Mouse (Mus musculus): ENCODE results near the gene Rhbdf1. TPM values are rescaled to one million over a fixed set of nuclear protein-coding genes. Genes with fewer than 3 reads are reported as not detected.

Gene Rhbdf1
- polyA plus RNA-seq, 1 experiment from 2014 or later: 39.5 TPM

GRCm38 (mm10) chr11:32190603-32191110 lies 31.4 kb downstream of the Rhbdf1 start:
- Histone ChIP-seq H3K36me3 (ENCODE audit: control insufficient read depth, insufficient read depth, low read length) (no peaks in the 10 kb centered on the region), H3K9me3 (ENCODE audit: control insufficient read depth, low read length) (no peaks in the 10 kb centered on the region), H3K4me2 (replicated peaks; ENCODE audit: low read depth, low read length) (no peak overlapping the region), H3K9ac (ENCODE audit: low read depth, low read length) (no peak overlapping the region), H3K4me1 (ENCODE audit: control insufficient read depth, insufficient read depth, low read length) (no peaks in the 10 kb centered on the region), H3K27me3 (ENCODE audit: control insufficient read depth, insufficient read depth, low read length) (no peaks in the 10 kb centered on the region), H3K27ac (ENCODE audit: low read depth, low read length) (no peak overlapping the region), H3K4me3 (ENCODE audit: low read length) (no peak overlapping the region)
- ATAC-seq (ENCODE audit: low FRiP score, low TSS enrichment): no peak
- 73% methylated on average over 13 of the region's 13 CpGs for WGBS

- no peak for ATAC-seq (ENCODE audit: low FRiP score, low TSS enrichment)
- no peaks in the 10 kb centered on the region for H3K27me3 ChIP-seq (ENCODE audit: control insufficient read depth, insufficient read depth, low read length)
- WGBS: 86% methylated on average over 9 of the region's 9 CpGs
- no peaks in the 10 kb centered on the region for H3K36me3 ChIP-seq (ENCODE audit: control insufficient read depth, insufficient read depth, low read length)
- H3K4me3 ChIP-seq (ENCODE audit: low read length): no peak overlapping the region
- no peak overlapping the region for H3K27ac ChIP-seq (ENCODE audit: low read depth, low read length)
- H3K4me1 ChIP-seq (ENCODE audit: control insufficient read depth, insufficient read depth, low read length): no peaks in the 10 kb centered on the region
- H3K4me2 ChIP-seq (replicated peaks; ENCODE audit: low read depth, low read length): no peak overlapping the region
- no peaks in the 10 kb centered on the region for H3K9me3 ChIP-seq (ENCODE audit: control insufficient read depth, low read length)
- H3K9ac ChIP-seq (ENCODE audit: low read depth, low read length): no peak overlapping the region
Measured at GRCm38 (mm10) chr11:32190119-32190518, 32.0 kb downstream of the Rhbdf1 start.

- H3K4me3 ChIP-seq (ENCODE audit: low read length): no peak overlapping the region
- no peak overlapping the region for H3K9ac ChIP-seq (ENCODE audit: low read depth, low read length)
- H3K9me3 ChIP-seq (ENCODE audit: control insufficient read depth, low read length): no peaks in the 10 kb centered on the region
- no peak overlapping the region for H3K27ac ChIP-seq (ENCODE audit: low read depth, low read length)
- no peaks in the 10 kb centered on the region for H3K4me1 ChIP-seq (ENCODE audit: control insufficient read depth, insufficient read depth, low read length)
- 72% methylated on average over 5 of the region's 5 CpGs for WGBS
- no peak for ATAC-seq (ENCODE audit: low FRiP score, low TSS enrichment)
- H3K36me3 ChIP-seq (ENCODE audit: control insufficient read depth, insufficient read depth, low read length): no peaks in the 10 kb centered on the region
- H3K27me3 ChIP-seq (ENCODE audit: control insufficient read depth, insufficient read depth, low read length): no peaks in the 10 kb centered on the region
- no peak overlapping the region for H3K4me2 ChIP-seq (replicated peaks; ENCODE audit: low read depth, low read length)
Measured at GRCm38 (mm10) chr11:32189434-32189833, 32.7 kb downstream of the Rhbdf1 start.

- Histone ChIP-seq H3K4me1 (ENCODE audit: control insufficient read depth, insufficient read depth, low read length) (no peaks in the 10 kb centered on the region), H3K27ac (ENCODE audit: low read depth, low read length) (no peak overlapping the region), H3K4me2 (replicated peaks; ENCODE audit: low read depth, low read length) (no peak overlapping the region), H3K4me3 (ENCODE audit: low read length) (no peak overlapping the region), H3K9ac (ENCODE audit: low read depth, low read length) (no peak overlapping the region), H3K27me3 (ENCODE audit: control insufficient read depth, insufficient read depth, low read length) (no peaks in the 10 kb centered on the region), H3K9me3 (ENCODE audit: control insufficient read depth, low read length) (no peaks in the 10 kb centered on the region), H3K36me3 (ENCODE audit: control insufficient read depth, insufficient read depth, low read length) (no peaks in the 10 kb centered on the region)
- ATAC-seq (ENCODE audit: low FRiP score, low TSS enrichment): no peak
- 83% methylated on average over 12 of the region's 12 CpGs for WGBS
Measured at GRCm38 (mm10) chr11:32188881-32189280, 33.2 kb downstream of the Rhbdf1 start.

DNA sequence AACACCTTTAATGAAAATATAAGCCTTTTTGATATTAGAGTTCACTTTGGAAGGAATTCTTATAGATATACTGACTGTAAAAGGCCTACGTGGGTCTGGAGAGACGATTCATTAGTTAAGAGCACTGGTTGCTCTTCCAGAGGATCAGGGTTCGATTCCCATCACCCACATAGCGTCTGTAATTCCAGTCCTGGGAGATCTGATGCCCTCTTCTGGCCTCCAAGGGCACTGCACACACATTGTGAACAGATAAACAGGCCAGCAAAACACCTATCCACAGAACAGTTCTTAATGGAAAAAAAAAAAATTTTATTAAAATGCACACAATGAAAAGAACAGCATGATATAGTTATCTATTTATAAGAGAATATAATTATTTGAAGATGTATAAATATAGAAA lies 34.8 kb downstream of the Rhbdf1 start:
- no peaks in the 10 kb centered on the region for H3K36me3 ChIP-seq (ENCODE audit: control insufficient read depth, insufficient read depth, low read length)
- H3K4me3 ChIP-seq (ENCODE audit: low read length): no peak overlapping the region
- H3K4me2 ChIP-seq (replicated peaks; ENCODE audit: low read depth, low read length): no peak overlapping the region
- ATAC-seq (ENCODE audit: low FRiP score, low TSS enrichment): no peak
- H3K9me3 ChIP-seq (ENCODE audit: control insufficient read depth, low read length): no peaks in the 10 kb centered on the region
- H3K27ac ChIP-seq (ENCODE audit: low read depth, low read length): no peak overlapping the region
- no peaks in the 10 kb centered on the region for H3K27me3 ChIP-seq (ENCODE audit: control insufficient read depth, insufficient read depth, low read length)
- H3K4me1 ChIP-seq (ENCODE audit: control insufficient read depth, insufficient read depth, low read length): no peaks in the 10 kb centered on the region
- WGBS: 90% methylated on average over 4 of the region's 4 CpGs
- H3K9ac ChIP-seq (ENCODE audit: low read depth, low read length): no peak overlapping the region

DNA sequence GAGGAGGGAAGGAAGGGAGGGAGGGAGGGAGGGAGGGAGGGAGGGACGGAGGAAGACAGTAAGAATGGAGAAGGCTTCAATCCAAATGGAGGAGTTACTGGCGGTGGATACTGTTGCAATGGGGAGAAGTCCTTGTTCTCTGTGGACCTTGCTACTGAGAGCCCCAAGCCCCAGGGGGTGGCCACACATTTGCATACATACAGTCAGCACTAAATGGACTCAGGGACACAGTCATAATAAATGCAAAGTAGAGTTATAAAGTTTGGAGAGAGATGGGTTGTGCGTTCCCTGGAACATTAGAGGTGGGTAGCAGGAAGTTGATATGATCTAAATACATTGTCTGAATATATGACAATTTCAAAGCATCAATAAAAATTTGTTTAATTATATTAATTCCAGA lies 36.1 kb downstream of the Rhbdf1 start:
- ATAC-seq (ENCODE audit: low FRiP score, low TSS enrichment): no peak
- Histone ChIP-seq H3K9me3 (ENCODE audit: control insufficient read depth, low read length) (no peaks in the 10 kb centered on the region), H3K36me3 (ENCODE audit: control insufficient read depth, insufficient read depth, low read length) (no peaks in the 10 kb centered on the region), H3K9ac (ENCODE audit: low read depth, low read length) (no peak overlapping the region), H3K27me3 (ENCODE audit: control insufficient read depth, insufficient read depth, low read length) (no peaks in the 10 kb centered on the region), H3K4me1 (ENCODE audit: control insufficient read depth, insufficient read depth, low read length) (no peaks in the 10 kb centered on the region), H3K27ac (ENCODE audit: low read depth, low read length) (no peak overlapping the region), H3K4me2 (replicated peaks; ENCODE audit: low read depth, low read length) (no peak overlapping the region), H3K4me3 (ENCODE audit: low read length) (no peak overlapping the region)
- 75% methylated on average over 3 of the region's 3 CpGs for WGBS

DNA sequence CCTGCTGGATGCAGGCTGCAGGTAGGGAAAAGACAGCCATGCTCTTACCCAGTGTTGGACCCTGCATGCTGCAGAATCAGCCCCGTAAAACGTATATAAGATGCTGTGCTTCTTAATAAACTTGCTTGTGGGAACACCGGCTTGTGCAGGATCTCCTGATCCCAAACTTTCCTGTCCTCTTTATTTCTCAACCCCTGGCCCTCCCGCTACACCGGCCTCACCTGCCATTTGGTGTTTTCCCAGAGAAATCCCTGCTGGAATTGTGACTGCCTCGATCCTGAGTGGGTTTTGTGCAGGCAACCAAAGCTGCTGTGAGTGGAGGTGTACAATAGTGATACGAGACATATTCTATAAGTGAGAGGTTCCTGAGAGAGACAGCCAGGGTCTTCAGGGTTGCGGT lies 37.6 kb downstream of the Rhbdf1 start:
- H3K9ac ChIP-seq (ENCODE audit: low read depth, low read length): no peak overlapping the region
- no peaks in the 10 kb centered on the region for H3K36me3 ChIP-seq (ENCODE audit: control insufficient read depth, insufficient read depth, low read length)
- ATAC-seq (ENCODE audit: low FRiP score, low TSS enrichment): no peak
- no peaks in the 10 kb centered on the region for H3K27me3 ChIP-seq (ENCODE audit: control insufficient read depth, insufficient read depth, low read length)
- H3K9me3 ChIP-seq (ENCODE audit: control insufficient read depth, low read length): no peaks in the 10 kb centered on the region
- no peak overlapping the region for H3K4me2 ChIP-seq (replicated peaks; ENCODE audit: low read depth, low read length)
- H3K4me3 ChIP-seq (ENCODE audit: low read length): no peak overlapping the region
- H3K27ac ChIP-seq (ENCODE audit: low read depth, low read length): no peak overlapping the region
- WGBS: 84% methylated on average over 8 of the region's 8 CpGs
- no peaks in the 10 kb centered on the region for H3K4me1 ChIP-seq (ENCODE audit: control insufficient read depth, insufficient read depth, low read length)

- H3K27ac ChIP-seq (ENCODE audit: low read depth, low read length): no peak overlapping the region
- no peaks in the 10 kb centered on the region for H3K36me3 ChIP-seq (ENCODE audit: control insufficient read depth, insufficient read depth, low read length)
- no peak overlapping the region for H3K4me2 ChIP-seq (replicated peaks; ENCODE audit: low read depth, low read length)
- no peaks in the 10 kb centered on the region for H3K4me1 ChIP-seq (ENCODE audit: control insufficient read depth, insufficient read depth, low read length)
- H3K4me3 ChIP-seq (ENCODE audit: low read length): no peak overlapping the region
- 46% methylated on average over 25 of the region's 25 CpGs for WGBS
- H3K9ac ChIP-seq (ENCODE audit: low read depth, low read length): no peak overlapping the region
- no peaks in the 10 kb centered on the region for H3K9me3 ChIP-seq (ENCODE audit: control insufficient read depth, low read length)
- no peaks in the 10 kb centered on the region for H3K27me3 ChIP-seq (ENCODE audit: control insufficient read depth, insufficient read depth, low read length)
- ATAC-seq (ENCODE audit: low FRiP score, low TSS enrichment): 0 out of 2 replicates have a peak, but pooled peaks have one; percentile 28
Measured at GRCm38 (mm10) chr11:32181973-32182868, 39.9 kb downstream of the Rhbdf1 start.

- Histone ChIP-seq H3K27me3 (ENCODE audit: control insufficient read depth, insufficient read depth, low read length) (no peaks in the 10 kb centered on the region), H3K4me3 (ENCODE audit: low read length) (no peak overlapping the region), H3K27ac (ENCODE audit: low read depth, low read length) (no peak overlapping the region), H3K9me3 (ENCODE audit: control insufficient read depth, low read length) (no peaks in the 10 kb centered on the region), H3K4me2 (replicated peaks; ENCODE audit: low read depth, low read length) (no peak overlapping the region), H3K9ac (ENCODE audit: low read depth, low read length) (no peak overlapping the region), H3K4me1 (ENCODE audit: control insufficient read depth, insufficient read depth, low read length) (no peaks in the 10 kb centered on the region), H3K36me3 (ENCODE audit: control insufficient read depth, insufficient read depth, low read length) (no peaks in the 10 kb centered on the region)
- WGBS: 78% methylated on average over 4 of the region's 4 CpGs
- no peak for ATAC-seq (ENCODE audit: low FRiP score, low TSS enrichment)
Measured at GRCm38 (mm10) chr11:32181246-32181645, 40.9 kb downstream of the Rhbdf1 start.

All from kidney, embryonic 14.5 days (tissue).